Mouse (Mus musculus) spleen, adult 12 weeks (tissue): ENCODE data around the gene Mrvi1.

Source experiments
- DNase-seq: peaks from one replicate; pipeline ENCODE4 v3.0.0; 2022; ENCODE audit warnings: low spot score

Mrvi1 gene

GRCm38 (mm10) chr7:110982053-110982705 lies at the start of gene Mrvi1:
Mrvi1 (minus strand) TSS chr7:110982461.
- DNase-seq = no peak

- no peak for DNase-seq
Measured at GRCm38 (mm10) chr7:111029046-111029553, 46.8 kb upstream of the Mrvi1 start.

- peak; percentile 96 for DNase-seq
Measured at GRCm38 (mm10) chr7:111028281-111029045, 46.2 kb upstream of the Mrvi1 start, which contains the start of gene Ctr9. Ctr9 (plus strand) TSS chr7:111028951.

GRCm38 (mm10) chr7:111024912-111025311 lies 42.7 kb upstream of the Mrvi1 start:
- DNase-seq = no peak

- DNase-seq = no peak
Measured at GRCm38 (mm10) chr7:111024068-111024594, 41.9 kb upstream of the Mrvi1 start.

GRCm38 (mm10) chr7:111020814-111021213 lies 38.6 kb upstream of the Mrvi1 start:
- no peak for DNase-seq

GRCm38 (mm10) chr7:111016921-111017320 lies 34.7 kb upstream of the Mrvi1 start:
- DNase-seq = no peak

GRCm38 (mm10) chr7:111015731-111016130 lies 33.5 kb upstream of the Mrvi1 start:
- DNase-seq = no peak

GRCm38 (mm10) chr7:111014893-111015292 lies 32.6 kb upstream of the Mrvi1 start:
- peak; percentile 72 for DNase-seq

- DNase-seq = no peak
Measured at GRCm38 (mm10) chr7:111014039-111014605, 31.9 kb upstream of the Mrvi1 start.

GRCm38 (mm10) chr7:111004136-111004840 lies 22.0 kb upstream of the Mrvi1 start:
- DNase-seq = peak; percentile 49

- no peak for DNase-seq
Measured at GRCm38 (mm10) chr7:110998887-110999827, 16.9 kb upstream of the Mrvi1 start.

GRCm38 (mm10) chr7:110991221-110991494 lies 8.9 kb upstream of the Mrvi1 start:
- no peak for DNase-seq

- no peak for DNase-seq
Measured at GRCm38 (mm10) chr7:110990356-110991220, 8.3 kb upstream of the Mrvi1 start.

- DNase-seq = no peak
Measured at GRCm38 (mm10) chr7:110989286-110989879, 7.1 kb upstream of the Mrvi1 start.

GRCm38 (mm10) chr7:110988081-110988480 lies 5.8 kb upstream of the Mrvi1 start:
- DNase-seq = no peak

- DNase-seq = no peak
Measured at GRCm38 (mm10) chr7:110985581-110986265, 3.5 kb upstream of the Mrvi1 start.

- DNase-seq = no peak
Measured at GRCm38 (mm10) chr7:110983621-110984020, 1.4 kb upstream of the Mrvi1 start.

- no peak for DNase-seq
Measured at GRCm38 (mm10) chr7:110982764-110983163, 503 bp upstream of the Mrvi1 start.
